Comparison of ENCODE assay signal across 8 mouse cellular contexts in genomic region chr8:106887336-106888189, GRCm38 (mm10). TPM values are rescaled to one million over a fixed set of nuclear protein-coding genes. Genes with fewer than 3 reads are reported as not detected.
DNase-seq lines count a peak whose midpoint lies in the region; ATAC-seq and TF ChIP-seq lines count a peak whose summit lies in the region.

No protein-coding gene starts in this region.

- peak overlapping the region; percentile 56 for H3K27ac ChIP-seq in gastrocnemius, adult 2 months
- H3K27ac ChIP-seq in kidney, adult 2 months (ENCODE audit: insufficient read depth, low read depth, low read length) = no peak overlapping the region
- no peak overlapping the region for H3K27ac ChIP-seq in liver, adult 2 months (replicated peaks; ENCODE audit: insufficient read depth, low read depth, low read length)
- no peak overlapping the region for H3K27ac ChIP-seq in stomach, embryonic 16.5 days (ENCODE audit: low read length)

- ATAC-seq in stomach, embryonic 16.5 days (ENCODE audit: insufficient read depth, low FRiP score) = peak; percentile 72; the same call in 1 of the 2 replicates

- no peak overlapping the region for H3ac ChIP-seq in C2C12 (ENCODE audit: control insufficient read depth, insufficient read length, low read depth)

- WGBS in kidney, adult 2 months = 22% methylated on average over 5 of the region's 5 CpGs
- WGBS in liver, adult 2 months = 7% methylated on average over 5 of the region's 5 CpGs
- 40% methylated on average over 5 of the region's 5 CpGs for WGBS in stomach, embryonic 16.5 days

- intact Hi-C loops in gastrocnemius, adult 2 months (cut with DNase I) = loop anchor here (1.0 to 5.0 kb wide), 3 partner anchors 17 to 190 kb away; partner anchors contain the start of gene Has3

- peaks cover 74% of the 10 kb centered on the region for H3K79me3 ChIP-seq in C2C12 (ENCODE audit: low read depth)

- H3K4me1 ChIP-seq in kidney, adult 2 months (ENCODE audit: control insufficient read depth, insufficient read depth, low read length) = peaks cover 10% of the 10 kb centered on the region; the same call in 1 of the 2 replicates
- H3K4me1 ChIP-seq in liver, adult 2 months (ENCODE audit: control insufficient read depth, insufficient read depth, low read length) = peaks cover 6% of the 10 kb centered on the region
- H3K4me1 ChIP-seq in stomach, embryonic 16.5 days (ENCODE audit: control insufficient read depth, insufficient read depth, low read length) = peaks cover 4% of the 10 kb centered on the region

- TF ChIP-seq POLR2A in kidney, adult 2 months (IDR thresholded peaks at IDR 0.05; ENCODE audit: low read depth, low read length) = no peak
- TF ChIP-seq POLR2A in liver, adult 2 months (IDR thresholded peaks at IDR 0.05; ENCODE audit: extremely low read depth, insufficient read depth, low read length) = no peak

- peaks cover 54% of the 10 kb centered on the region for H3K36me3 ChIP-seq in C2C12 (ENCODE audit: control insufficient read depth, insufficient read depth)
- H3K36me3 ChIP-seq in kidney, adult 2 months (ENCODE audit: control insufficient read depth, insufficient read depth, low read length) = no peaks in the 10 kb centered on the region
- peaks cover 12% of the 10 kb centered on the region for H3K36me3 ChIP-seq in liver, adult 2 months (ENCODE audit: control insufficient read depth, insufficient read depth, low read length)
- H3K36me3 ChIP-seq in stomach, embryonic 16.5 days (ENCODE audit: control insufficient read depth, insufficient read depth, low read length) = peaks cover 6% of the 10 kb centered on the region; the same call in 1 of the 2 replicates

- no peak overlapping the region for H3K9ac ChIP-seq in liver, adult 2 months (ENCODE audit: low read depth, low read length)
- no peak overlapping the region for H3K9ac ChIP-seq in stomach, embryonic 16.5 days (ENCODE audit: low read length)

- H3K79me2 ChIP-seq in C2C12 (ENCODE audit: control insufficient read depth, insufficient read depth) = peaks cover 96% of the 10 kb centered on the region
- H3K79me2 ChIP-seq in liver, adult 2 months (ENCODE audit: control insufficient read depth, insufficient read depth, low read length) = peaks cover 7% of the 10 kb centered on the region

- H3K4me3 ChIP-seq in C2C12 (ENCODE audit: insufficient read depth, poor library complexity, severe bottlenecking) = no peak overlapping the region
- no peak overlapping the region for H3K4me3 ChIP-seq in gastrocnemius, adult 2 months
- no peak overlapping the region for H3K4me3 ChIP-seq in kidney, adult 2 months (ENCODE audit: insufficient read depth, low read depth, low read length)
- no peak overlapping the region for H3K4me3 ChIP-seq in liver, adult 2 months (ENCODE audit: insufficient read depth, low read depth, low read length)
- H3K4me3 ChIP-seq in stomach, embryonic 16.5 days (replicated peaks; ENCODE audit: low read length) = no peak overlapping the region

- no peaks in the 10 kb centered on the region for H3K9me3 ChIP-seq in stomach, embryonic 16.5 days (replicated peaks; ENCODE audit: control insufficient read depth, low read length)

- TF ChIP-seq CTCF in C2C12 (IDR thresholded peaks at IDR 0.05; ENCODE audit: control insufficient read depth, insufficient read depth, insufficient read length) = peak; percentile 45
- TF ChIP-seq CTCF in gastrocnemius, adult 2 months (IDR thresholded peaks at IDR 0.05) = peak; percentile 93
- peak; percentile 84 for TF ChIP-seq CTCF in kidney, adult 2 months (conservative IDR thresholded peaks at IDR 0.05; ENCODE audit: insufficient read depth, insufficient read length, low read depth, low read length)
- peak; percentile 64 for TF ChIP-seq CTCF in liver, adult 2 months (IDR thresholded peaks at IDR 0.05; ENCODE audit: low read depth, low read length)

- no peaks in the 10 kb centered on the region for H3K27me3 ChIP-seq in C2C12 (ENCODE audit: control insufficient read depth, insufficient read depth, insufficient read length)
- H3K27me3 ChIP-seq in kidney, adult 2 months (replicated peaks; ENCODE audit: control insufficient read depth, insufficient read depth, low read length) = no peaks in the 10 kb centered on the region
- no peaks in the 10 kb centered on the region for H3K27me3 ChIP-seq in liver, adult 2 months (ENCODE audit: control insufficient read depth, insufficient read depth, low read length)
- H3K27me3 ChIP-seq in stomach, embryonic 16.5 days (ENCODE audit: control insufficient read depth, insufficient read depth, low read length) = no peaks in the 10 kb centered on the region

- no peak overlapping the region for H3K4me2 ChIP-seq in stomach, embryonic 16.5 days (ENCODE audit: low read depth, low read length)

- peak; percentile 88 for DNase-seq in ZHBTc4 (ENCODE audit: low read depth, low spot score)
- peak; percentile 76 for DNase-seq in cerebellum, postnatal 4 days (ENCODE audit: low spot score in 2 of 2)
- DNase-seq in gastrocnemius, adult 2 months = peak; percentile 82
- peak; percentile 83 for DNase-seq in kidney, adult 2 months
- peak; percentile 68 for DNase-seq in liver, adult 2 months (ENCODE audit: extremely low read depth, low read depth, low spot score)
- DNase-seq in natural killer cell, adult 2 months (ENCODE audit: low spot score in 2 of 2) = peak; percentile 67 to 77

TF ChIP-seq in C2C12, 6 proteins besides CTCF, POLR2A, EP300 and RAD21:
- TF ChIP-seq CEBPB (IDR thresholded peaks at IDR 0.05; ENCODE audit: low read depth) = no peak
TF ChIP-seq in C2C12: peak in this region for 0.

RNA-seq across cellular contexts. Expression of gene Utp4, which starts 5.9 kb away (rescaled TPM):
- 67.3 TPM for polyA plus RNA-seq in C2C12 (2012; fragmentation: generic; extraction: Trizol)
- 10 to 100 TPM; 20.1 to 24.0 TPM for total RNA-seq in gastrocnemius, adult 2 months (2021)
- 24.1 and 24.5 TPM in 2 replicates for polyA plus RNA-seq in kidney, adult 2 months (2012; rRNA removed)
- total RNA-seq in liver, adult 2 months (2014; rRNA removed) = 8.0 and 9.3 TPM in 2 replicates
- polyA plus RNA-seq in liver, adult 2 months (2012; rRNA removed) = 11.8 and 14.9 TPM in 2 replicates
- polyA plus RNA-seq in stomach, embryonic 16.5 days (2015; fragmentation: Nextera tagmentation; extraction: Ambion mirVana) = 58.2 and 59.1 TPM in 2 replicates

RNA-seq across cellular contexts. Expression of gene Has3, which starts 17.5 kb away (rescaled TPM):
- 0.16 TPM for polyA plus RNA-seq in C2C12 (2012; fragmentation: generic; extraction: Trizol)
- total RNA-seq in gastrocnemius, adult 2 months (2021) = under 1 TPM; 0.56 to 0.59 TPM
- polyA plus RNA-seq in kidney, adult 2 months (2012; rRNA removed) = 0.72 and 0.98 TPM in 2 replicates
- 0.07 TPM in 1 of 2 replicates, not detected in the other for total RNA-seq in liver, adult 2 months (2014; rRNA removed)
- polyA plus RNA-seq in liver, adult 2 months (2012; rRNA removed) = 0.02 TPM in 2 replicates
- 0.81 and 0.96 TPM in 2 replicates for polyA plus RNA-seq in stomach, embryonic 16.5 days (2015; fragmentation: Nextera tagmentation; extraction: Ambion mirVana)

RNA-seq across cellular contexts. Expression of gene Sntb2, which starts 48.0 kb away (rescaled TPM):
- 8.6 TPM for polyA plus RNA-seq in C2C12 (2012; fragmentation: generic; extraction: Trizol)
- 1 to 10 TPM; 3.5 to 5.1 TPM for total RNA-seq in gastrocnemius, adult 2 months (2021)
- polyA plus RNA-seq in kidney, adult 2 months (2012; rRNA removed) = 9.4 and 10.4 TPM in 2 replicates
- 3.0 and 4.9 TPM in 2 replicates for total RNA-seq in liver, adult 2 months (2014; rRNA removed)
- 1.6 TPM in 2 replicates for polyA plus RNA-seq in liver, adult 2 months (2012; rRNA removed)
- polyA plus RNA-seq in stomach, embryonic 16.5 days (2015; fragmentation: Nextera tagmentation; extraction: Ambion mirVana) = 8.7 and 11.8 TPM in 2 replicates
